Mouse (Mus musculus): ENCODE measurements around the gene Fgr.

GRCm38 (mm10) chr4:132960313-132960712 is 13.6 kb upstream of the Fgr start:
- TF ChIP-seq CTCF (IDR thresholded peaks at IDR 0.05; ENCODE audit: extremely low read depth, insufficient read depth, low read length): no peak
- no peak for TF ChIP-seq POLR2A (IDR thresholded peaks at IDR 0.05; ENCODE audit: extremely low read depth, insufficient read depth, low read length)

Data from cortical plate, adult 2 months (tissue).